Mouse (Mus musculus) spleen, adult 10 weeks (tissue): ENCODE results near the gene Fam222b. TPM values are rescaled to one million over a fixed set of nuclear protein-coding genes. Genes with fewer than 3 reads are reported as not detected.

Experiments used
- polyA plus RNA-seq: library from polyadenylated mRNA; stranded (reverse); fragments of 350-450 nt; fragmentation: Illumina TruSeq; extraction: RNeasy Lipid Tissue Mini Kit (QIAGEN cat#74804); gene quantifications from one replicate; pipeline ENCODE4 v1.2.3, GENCODE M21; 2015; ENCODE audit warnings: low replicate concordance; ENCODE audit not compliant: insufficient read depth

The Fam222b gene
- polyA plus RNA-seq = 7.8 TPM

DNA sequence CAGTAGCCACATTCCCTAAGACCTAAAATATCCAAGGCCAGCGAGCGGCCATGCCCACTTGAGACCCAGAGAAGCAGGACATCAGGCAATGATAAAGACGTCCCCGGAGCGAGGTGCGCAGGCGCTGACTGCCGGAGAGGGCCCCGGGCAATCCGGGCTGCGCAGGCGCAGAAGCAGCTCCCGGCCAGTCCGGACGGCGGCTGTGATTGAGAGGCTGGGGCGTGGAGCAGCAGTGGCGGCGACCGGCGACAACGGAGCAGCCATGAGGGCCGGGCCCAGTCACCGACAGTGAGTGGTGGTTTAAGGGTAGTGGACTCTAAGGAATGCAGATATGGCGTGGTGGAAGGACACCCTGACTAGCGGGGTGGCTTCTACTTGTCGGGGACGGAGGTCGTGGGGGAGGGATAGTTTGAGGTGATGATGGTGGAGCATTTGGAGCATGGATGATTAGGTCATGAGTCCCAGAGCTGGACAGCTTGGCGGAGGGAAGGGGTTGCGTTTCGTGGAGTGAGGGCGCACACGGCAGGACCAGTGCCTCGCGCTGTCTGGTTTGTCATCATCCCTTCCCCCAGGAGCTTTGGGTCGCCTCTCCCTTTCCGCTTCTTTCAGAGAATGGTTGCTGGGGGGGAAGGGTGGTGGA lies at the start of gene Fam222b:
TSS of gene Fam222b (plus strand) at position 157 of the 640 bp plus-strand sequence.

GRCm38 (mm10) chr11:78079961-78080921 lies 14.2 kb upstream of the Fam222b start, which contains the start of gene Eral1:
TSS of gene Eral1 (minus strand) at chr11:78080383.

DNA sequence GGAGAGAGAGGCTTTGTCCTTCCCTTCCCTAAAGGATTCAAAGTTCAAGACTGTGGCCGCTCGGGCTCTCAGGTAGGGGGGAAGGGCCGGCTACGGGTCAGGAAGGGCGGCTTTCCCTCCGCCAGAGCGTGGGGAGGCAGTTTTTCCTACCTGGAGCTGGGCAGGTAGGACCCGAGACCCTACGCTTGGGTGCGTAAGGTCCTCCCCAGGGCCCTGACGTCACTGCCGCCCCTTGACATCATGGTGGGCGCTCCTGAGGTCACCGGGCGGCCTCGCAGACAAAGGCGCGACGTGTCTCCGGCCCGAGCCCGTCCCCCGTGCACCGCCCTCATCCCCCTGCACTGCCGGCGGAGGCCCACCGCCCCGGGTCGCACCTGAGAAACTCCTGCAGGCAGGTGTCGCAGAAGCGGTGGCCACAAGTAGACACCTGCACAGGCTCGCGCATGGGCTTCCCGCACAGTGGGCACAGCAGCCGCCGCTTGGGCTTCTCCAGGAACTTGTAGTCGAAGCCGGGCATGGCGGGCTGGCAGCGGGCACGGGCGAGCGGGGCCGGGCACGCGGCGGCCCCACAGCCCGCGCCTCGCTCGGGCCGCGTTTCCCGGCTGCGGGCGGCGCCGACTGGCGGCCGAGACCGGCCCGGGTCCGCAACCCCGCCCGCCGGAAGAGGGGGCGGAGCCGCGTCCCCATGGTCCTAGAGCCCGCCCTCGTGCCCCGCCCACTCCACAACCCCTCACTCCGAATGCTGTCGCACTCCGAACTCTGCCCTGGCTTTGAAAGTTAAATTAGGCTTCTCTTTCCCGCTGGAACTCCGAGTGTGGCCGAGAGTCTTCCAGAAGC lies 70.7 kb downstream of the Fam222b start, which contains the start of gene Traf4:
TSS of gene Traf4 (minus strand) at position 666 of the 837 bp plus-strand sequence.

DNA sequence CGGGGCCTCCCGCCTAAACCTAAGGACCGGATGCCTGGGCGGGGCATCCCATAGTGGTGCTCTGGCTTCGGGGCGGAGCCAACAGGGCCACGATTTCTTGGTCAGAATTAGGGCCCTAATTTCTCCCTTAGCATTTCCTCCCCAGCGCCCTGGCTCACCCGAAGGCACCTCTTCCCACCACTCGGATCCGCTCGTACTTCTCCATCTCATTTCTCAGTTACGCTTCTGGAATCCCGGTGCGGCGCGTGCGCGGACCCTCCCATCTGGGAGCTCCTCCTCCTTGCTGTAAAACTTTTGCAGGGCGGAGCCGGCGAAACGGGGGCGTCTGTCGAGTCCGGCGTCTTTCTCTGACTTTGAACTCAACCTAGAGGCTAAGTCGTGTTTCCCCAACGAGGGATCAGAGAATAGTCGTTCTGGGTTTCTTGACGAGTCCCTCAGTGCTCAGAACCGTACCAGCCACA lies 82.0 kb downstream of the Fam222b start, which contains the start of the genes Nek8 and Tlcd1:
TSS of gene Nek8 (minus strand) at position 274 of the 461 bp plus-strand sequence.
TSS of gene Tlcd1 (plus strand) at position 310 of the 461 bp plus-strand sequence.

GRCm38 (mm10) chr11:78182961-78183844 lies 88.7 kb downstream of the Fam222b start, which contains the start of gene Rpl23a:
TSS of gene Rpl23a (minus strand) at chr11:78183584.

GRCm38 (mm10) chr11:78188331-78189233 lies 94.1 kb downstream of the Fam222b start, which contains the start of gene Rab34:
TSS of gene Rab34 (plus strand) at chr11:78188430.

GRCm38 (mm10) chr11:78193113-78193512 lies 98.7 kb downstream of the Fam222b start, which contains the start of gene Proca1:
TSS of gene Proca1 (plus strand) at chr11:78193392.

Other genes with a start within 250 kb of the Fam222b start
- 2.0 TPM for gene Pipox, start 200.6 kb upstream of the Fam222b start, polyA plus RNA-seq
- not detected for gene Sez6, start 163.9 kb upstream of the Fam222b start, polyA plus RNA-seq
- gene Phf12, start 111.9 kb upstream of the Fam222b start, polyA plus RNA-seq = 69.1 TPM
- 2.9 TPM for gene Dhrs13, start 62.4 kb upstream of the Fam222b start, polyA plus RNA-seq
- gene Flot2, start 56.7 kb upstream of the Fam222b start, polyA plus RNA-seq = 16.3 TPM
- 17.6 TPM for gene Eral1, start 14.3 kb upstream of the Fam222b start, polyA plus RNA-seq
- 3.6 TPM for gene Traf4, start 70.9 kb downstream of the Fam222b start, polyA plus RNA-seq
- 16.1 TPM for gene Nek8, start 82.0 kb downstream of the Fam222b start, polyA plus RNA-seq
- gene Tlcd1, start 82.1 kb downstream of the Fam222b start, polyA plus RNA-seq = 8.4 TPM
- gene Rpl23a, start 88.9 kb downstream of the Fam222b start, polyA plus RNA-seq = 3,603 TPM
- gene Rab34, start 93.8 kb downstream of the Fam222b start, polyA plus RNA-seq = 9.5 TPM
- gene Proca1, start 98.7 kb downstream of the Fam222b start, polyA plus RNA-seq = 4.3 TPM
- 91.3 TPM for gene Sdf2, start 151.1 kb downstream of the Fam222b start, polyA plus RNA-seq
- 44.0 TPM for gene Supt6, start 151.3 kb downstream of the Fam222b start, polyA plus RNA-seq
- gene 2610507B11Rik, start 167.1 kb downstream of the Fam222b start, polyA plus RNA-seq = 107 TPM
- gene BC030499, start 196.2 kb downstream of the Fam222b start, polyA plus RNA-seq = 0.95 TPM
- 12.5 TPM for gene Spag5, start 206.9 kb downstream of the Fam222b start, polyA plus RNA-seq
- gene Aldoc, start 228.3 kb downstream of the Fam222b start, polyA plus RNA-seq = 4.3 TPM
- 24.8 TPM for gene Pigs, start 233.8 kb downstream of the Fam222b start, polyA plus RNA-seq
- gene Unc119, start 248.8 kb downstream of the Fam222b start, polyA plus RNA-seq = 35.6 TPM